18 mouse cellular contexts compared by ENCODE assay signal in genomic region chr14:75789291-75789690, GRCm38 (mm10). TPM values are rescaled to one million over a fixed set of nuclear protein-coding genes. Genes with fewer than 3 reads are reported as not detected.
DNase-seq lines count a peak whose midpoint lies in the region; ATAC-seq and TF ChIP-seq lines count a peak whose summit lies in the region.
"Had no signal": no experiment of that assay in that cellular context is flagged by ENCODE, and none has a peak within 500 bp of the region (broad histone marks: within the 10 kb centered on the region; RNA-seq: fewer than 3 reads in every experiment).

No protein-coding gene starts in this region.

- DNase-seq in kidney, adult 2 months, result no peak
- DNase-seq in kidney, adult 11 months, result no peak
- peak; percentile 89 for DNase-seq in 416B (ENCODE audit: low read depth)
- peak; percentile 75 for DNase-seq in adrenal gland, postnatal 10 days
- DNase-seq in testis, postnatal 14 days (ENCODE audit: low spot score), result peak; percentile 62
- no peak for DNase-seq in cerebellum, postnatal 36 days
- DNase-seq: cerebellum, adult 11-12 months; cerebellum, adult 9-10 months; cerebellum, postnatal 25 days; forebrain, postnatal 0 days; gastrocnemius, postnatal 14 days had no signal

- H3K4me2 ChIP-seq in forebrain, embryonic 16.5 days (ENCODE audit: low read length), result no peak overlapping the region
- H3K4me2 ChIP-seq: embryonic facial prominence, embryonic 13.5 days; forebrain, embryonic 12.5 days; heart, embryonic 12.5 days; hindbrain, embryonic 14.5 days; intestine, embryonic 15.5 days had no signal

- H3K27ac ChIP-seq in kidney, adult 2 months (ENCODE audit: insufficient read depth, low read depth, low read length), result peak overlapping the region; percentile 26; the same call in 1 of the 2 replicates
- H3K27ac ChIP-seq in forebrain, embryonic 16.5 days (ENCODE audit: low read length), result no peak overlapping the region
- H3K27ac ChIP-seq: embryonic facial prominence, embryonic 13.5 days; forebrain, embryonic 12.5 days; hindbrain, embryonic 10.5 days; hindbrain, embryonic 14.5 days; intestine, embryonic 15.5 days had no signal

- no peak overlapping the region for H3K9ac ChIP-seq in forebrain, embryonic 16.5 days (replicated peaks; ENCODE audit: low read depth, low read length)
- H3K9ac ChIP-seq: embryonic facial prominence, embryonic 13.5 days; forebrain, embryonic 12.5 days; forebrain, postnatal 0 days; heart, embryonic 12.5 days; hindbrain, embryonic 14.5 days; intestine, embryonic 15.5 days had no signal

- H3K36me3 ChIP-seq in kidney, adult 2 months (ENCODE audit: control insufficient read depth, insufficient read depth, low read length), result no peaks in the 10 kb centered on the region
- no peaks in the 10 kb centered on the region for H3K36me3 ChIP-seq in forebrain, embryonic 16.5 days (ENCODE audit: control insufficient read depth, insufficient read depth)
- H3K36me3 ChIP-seq: embryonic facial prominence, embryonic 13.5 days; forebrain, embryonic 12.5 days; heart, embryonic 12.5 days; hindbrain, embryonic 10.5 days; intestine, embryonic 15.5 days had no signal

- ATAC-seq in forebrain, embryonic 16.5 days, result no peak
- ATAC-seq: forebrain, postnatal 0 days; intestine, embryonic 15.5 days had no signal

- no peak overlapping the region for H3K4me3 ChIP-seq in kidney, adult 2 months (ENCODE audit: insufficient read depth, low read depth, low read length)
- H3K4me3 ChIP-seq in forebrain, embryonic 16.5 days (replicated peaks; ENCODE audit: low read length), result no peak overlapping the region
- H3K4me3 ChIP-seq: embryonic facial prominence, embryonic 13.5 days; forebrain, embryonic 12.5 days; heart, embryonic 12.5 days; hindbrain, embryonic 10.5 days; intestine, embryonic 15.5 days had no signal

- H3K27me3 ChIP-seq in kidney, adult 2 months (replicated peaks; ENCODE audit: control insufficient read depth, insufficient read depth, low read length), result no peaks in the 10 kb centered on the region
- H3K27me3 ChIP-seq in forebrain, embryonic 16.5 days (replicated peaks; ENCODE audit: control insufficient read depth, insufficient read depth, low read length), result peaks cover 2% of the 10 kb centered on the region; the same call in 1 of the 2 replicates
- H3K27me3 ChIP-seq: heart, embryonic 12.5 days; intestine, embryonic 15.5 days had no signal

- no peak for TF ChIP-seq POLR2A in kidney, adult 2 months (IDR thresholded peaks at IDR 0.05; ENCODE audit: low read depth, low read length)

- H3K9me3 ChIP-seq in forebrain, embryonic 16.5 days (ENCODE audit: control insufficient read depth, low read length), result no peaks in the 10 kb centered on the region
- H3K9me3 ChIP-seq: embryonic facial prominence, embryonic 13.5 days; forebrain, embryonic 12.5 days; heart, embryonic 12.5 days; hindbrain, embryonic 10.5 days; intestine, embryonic 15.5 days had no signal

- no peak for TF ChIP-seq CTCF in kidney, adult 2 months (conservative IDR thresholded peaks at IDR 0.05; ENCODE audit: insufficient read depth, insufficient read length, low read depth, low read length)

- WGBS in kidney, adult 2 months, result 67% methylated on average over 6 of the region's 6 CpGs
- WGBS in forebrain, embryonic 16.5 days, result 86% methylated on average over 6 of the region's 6 CpGs

- peaks cover 10% of the 10 kb centered on the region; the same call in 1 of the 2 replicates for H3K4me1 ChIP-seq in kidney, adult 2 months (ENCODE audit: control insufficient read depth, insufficient read depth, low read length)
- 0 out of 2 replicates have a peak, but pooled peaks cover 7% of the 10 kb centered on the region for H3K4me1 ChIP-seq in forebrain, embryonic 16.5 days (replicated peaks; ENCODE audit: control insufficient read depth, insufficient read depth, low read length)

RNA-seq across cellular contexts. Expression of gene Slc25a30, which starts 2.5 kb away (rescaled TPM):
- 26.3 and 29.6 TPM in 2 replicates for polyA plus RNA-seq in kidney, adult 2 months (2012; rRNA removed)
- total RNA-seq in adrenal gland, postnatal 10 days (2021), result 10 to 100 TPM; 35.2 to 50.6 TPM
- 9.3 and 10.0 TPM in 2 replicates for polyA plus RNA-seq in forebrain, embryonic 16.5 days (2015; fragmentation: Nextera tagmentation; extraction: Ambion mirVana)

RNA-seq across cellular contexts. Expression of gene Cog3, which starts 35.0 kb away (rescaled TPM):
- 7.8 and 10.0 TPM in 2 replicates for polyA plus RNA-seq in kidney, adult 2 months (2012; rRNA removed)
- 10 to 100 TPM; 21.5 to 23.2 TPM for total RNA-seq in adrenal gland, postnatal 10 days (2021)
- polyA plus RNA-seq in forebrain, embryonic 16.5 days (2015; fragmentation: Nextera tagmentation; extraction: Ambion mirVana), result 24.1 and 24.7 TPM in 2 replicates

RNA-seq across cellular contexts. Expression of gene Tpt1, which starts 55.6 kb away (rescaled TPM):
- 1,266 and 1,401 TPM in 2 replicates for polyA plus RNA-seq in kidney, adult 2 months (2012; rRNA removed)
- 1,000 to 10,000 TPM; 3,217 to 3,266 TPM for total RNA-seq in adrenal gland, postnatal 10 days (2021)
- polyA plus RNA-seq in forebrain, embryonic 16.5 days (2015; fragmentation: Nextera tagmentation; extraction: Ambion mirVana), result 740 and 764 TPM in 2 replicates

Comparison
In these comparisons a context has a peak if more than half of its experiments do, and no peak if none do; other contexts are left out.
1. DNase-seq: peak in 416B (single experiment), adrenal gland, postnatal 10 days (single experiment) and testis, postnatal 14 days (single experiment); none in kidney, adult 2 months (single experiment), kidney, adult 11 months (single experiment) and cerebellum, postnatal 36 days (0 of 2).